Mouse (Mus musculus): ENCODE results near the gene Srgn.
A peak's percentile ranks its signal among the peaks of the same experiment; 100 is the strongest.

Gene Srgn

GRCm38 (mm10) chr10:62527351-62527750, at the start of gene Srgn:
Gene Srgn (minus strand): TSS chr10:62527451.
- no peak for DNase-seq

- DNase-seq, result no peak
These were observed 47.8 kb upstream of the Srgn start for GRCm38 (mm10) chr10:62575001-62575400.

GRCm38 (mm10) chr10:62570126-62570871, 43.0 kb upstream of the Srgn start:
- DNase-seq, result no peak

- DNase-seq, result no peak
These were observed 41.6 kb upstream of the Srgn start for GRCm38 (mm10) chr10:62568861-62569260.

- DNase-seq, result no peak
These were observed 30.5 kb upstream of the Srgn start for GRCm38 (mm10) chr10:62557736-62558135.

- DNase-seq, result no peak
These were observed 29.3 kb upstream of the Srgn start for GRCm38 (mm10) chr10:62556558-62556901.

GRCm38 (mm10) chr10:62555705-62556557, 28.7 kb upstream of the Srgn start:
- no peak for DNase-seq

- DNase-seq, result no peak
These were observed 26.4 kb upstream of the Srgn start for GRCm38 (mm10) chr10:62553611-62554091.

- DNase-seq, result no peak
These were observed 23.6 kb upstream of the Srgn start for GRCm38 (mm10) chr10:62550787-62551300.

GRCm38 (mm10) chr10:62549523-62550166, 22.4 kb upstream of the Srgn start:
- peak; percentile 53 to 67 for DNase-seq

- DNase-seq, result no peak
These were observed 19.2 kb upstream of the Srgn start for GRCm38 (mm10) chr10:62546441-62546840.

GRCm38 (mm10) chr10:62545759-62546158, 18.5 kb upstream of the Srgn start:
- DNase-seq, result no peak

GRCm38 (mm10) chr10:62544316-62544715, 17.1 kb upstream of the Srgn start:
- no peak for DNase-seq

GRCm38 (mm10) chr10:62543399-62543808, 16.2 kb upstream of the Srgn start:
- no peak for DNase-seq

- DNase-seq, result no peak
These were observed 15.7 kb upstream of the Srgn start for GRCm38 (mm10) chr10:62542928-62543327.

GRCm38 (mm10) chr10:62542507-62542906, 15.3 kb upstream of the Srgn start:
- DNase-seq, result no peak

- no peak for DNase-seq
These were observed 14.2 kb upstream of the Srgn start for GRCm38 (mm10) chr10:62541499-62541898.

GRCm38 (mm10) chr10:62540800-62541199, 13.5 kb upstream of the Srgn start:
- no peak for DNase-seq

- no peak for DNase-seq
These were observed 7.3 kb upstream of the Srgn start for GRCm38 (mm10) chr10:62534509-62534908.

GRCm38 (mm10) chr10:62532832-62533231, 5.6 kb upstream of the Srgn start:
- DNase-seq, result no peak

GRCm38 (mm10) chr10:62530183-62530582, 2.9 kb upstream of the Srgn start:
- DNase-seq, result no peak

- no peak for DNase-seq
These were observed 4.8 kb downstream of the Srgn start for GRCm38 (mm10) chr10:62522346-62522950.

- DNase-seq, result no peak
These were observed 5.5 kb downstream of the Srgn start for GRCm38 (mm10) chr10:62521763-62522162.
